Mouse (Mus musculus): ENCODE measurements at regions not wholly inside any gene's neighbourhood (a gene's known extent, or its start where the extent isn't known, plus 50 kb on each side); places are given as distances from the start of the nearest gene placed in this dataset.

DNA sequence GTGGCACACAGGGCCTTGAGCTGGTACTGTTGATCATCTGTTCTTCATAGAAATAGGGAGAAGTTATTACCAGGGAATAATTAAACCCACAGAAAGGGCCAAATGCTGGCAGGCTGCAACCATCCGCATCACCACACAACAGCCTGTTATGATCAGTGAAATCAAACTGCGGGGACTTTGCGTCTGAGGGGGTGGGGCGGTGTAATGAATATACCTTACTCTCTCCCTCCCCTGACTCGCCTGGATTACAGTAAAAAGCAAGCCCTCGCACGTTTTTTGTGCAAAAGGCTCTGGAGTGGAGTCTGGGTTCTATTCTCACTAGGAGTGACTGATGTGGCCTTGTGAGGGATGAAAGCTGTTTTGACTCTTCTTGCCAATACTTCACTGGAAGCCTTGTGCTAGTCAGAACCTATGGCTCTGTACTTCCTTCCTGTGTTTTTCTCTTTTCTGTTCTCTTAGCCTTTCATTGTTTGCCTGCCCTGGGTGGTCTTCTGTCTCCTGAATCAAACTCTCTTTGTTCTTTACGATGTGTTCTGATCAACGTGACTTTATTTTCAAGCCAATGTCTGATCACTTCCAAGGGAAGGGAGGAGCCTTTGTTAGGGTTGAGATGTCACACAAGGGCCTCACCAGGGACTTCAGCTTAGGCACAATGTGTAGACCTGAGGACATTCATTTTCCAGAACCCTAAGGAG lies 172.4 kb downstream of the Dact1 start:
- Histone ChIP-seq H3K4me2 (no peak overlapping the region), H3K9ac (ENCODE audit: low read depth, low read length) (no peak overlapping the region), H3K36me3 (ENCODE audit: control insufficient read depth, insufficient read depth, low read length) (no peaks in the 10 kb centered on the region), H3K27me3 (ENCODE audit: control insufficient read depth, insufficient read depth, low read length) (no peaks in the 10 kb centered on the region), H3K4me3 (ENCODE audit: low read depth, low read length) (no peak overlapping the region), H3K4me1 (ENCODE audit: control insufficient read depth, insufficient read depth, low read length) (peaks cover 21% of the 10 kb centered on the region), H3K27ac (ENCODE audit: low read depth, low read length) (no peak overlapping the region), H3K9me3 (replicated peaks; ENCODE audit: control insufficient read depth, low read length) (no peaks in the 10 kb centered on the region)
- 63% methylated on average over 9 of the region's 9 CpGs for WGBS (ENCODE audit: insufficient replicate concordance)
- ATAC-seq (replicated peaks; ENCODE audit: insufficient number of reproducible peaks, low FRiP score, low TSS enrichment), result no peak

DNA sequence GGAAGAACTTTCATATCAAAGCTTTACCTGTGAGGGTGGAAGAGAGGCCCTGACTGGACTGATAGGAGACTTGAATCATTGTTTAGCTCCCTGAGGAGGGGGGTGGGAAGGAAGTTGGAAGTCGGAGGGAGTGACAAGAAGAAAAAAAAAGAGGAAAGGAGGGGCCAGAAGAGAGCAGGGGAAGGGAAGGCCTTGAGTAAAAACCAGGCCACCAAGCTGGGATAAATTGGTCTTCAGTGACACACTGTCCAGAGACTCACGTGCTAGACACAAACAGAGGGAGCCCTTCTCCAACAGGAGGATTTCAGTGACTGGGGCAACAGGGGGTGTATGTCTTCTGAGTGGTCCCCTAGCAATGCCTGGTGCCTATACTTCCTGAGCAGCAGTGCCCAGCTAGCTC lies 172.9 kb downstream of the Dact1 start:
- Histone ChIP-seq H3K27ac (ENCODE audit: low read depth, low read length) (0 out of 2 replicates have a peak overlapping the region, but pooled peaks have one; percentile 42), H3K9me3 (replicated peaks; ENCODE audit: control insufficient read depth, low read length) (no peaks in the 10 kb centered on the region), H3K4me3 (ENCODE audit: low read depth, low read length) (no peak overlapping the region), H3K4me2 (0 out of 2 replicates have a peak overlapping the region, but pooled peaks have one; percentile 6), H3K27me3 (ENCODE audit: control insufficient read depth, insufficient read depth, low read length) (no peaks in the 10 kb centered on the region), H3K36me3 (ENCODE audit: control insufficient read depth, insufficient read depth, low read length) (no peaks in the 10 kb centered on the region), H3K9ac (ENCODE audit: low read depth, low read length) (no peak overlapping the region), H3K4me1 (ENCODE audit: control insufficient read depth, insufficient read depth, low read length) (peaks cover 22% of the 10 kb centered on the region)
- no peak for ATAC-seq (replicated peaks; ENCODE audit: insufficient number of reproducible peaks, low FRiP score, low TSS enrichment)
- WGBS (ENCODE audit: insufficient replicate concordance), result 27% methylated on average over 2 of the region's 2 CpGs

DNA sequence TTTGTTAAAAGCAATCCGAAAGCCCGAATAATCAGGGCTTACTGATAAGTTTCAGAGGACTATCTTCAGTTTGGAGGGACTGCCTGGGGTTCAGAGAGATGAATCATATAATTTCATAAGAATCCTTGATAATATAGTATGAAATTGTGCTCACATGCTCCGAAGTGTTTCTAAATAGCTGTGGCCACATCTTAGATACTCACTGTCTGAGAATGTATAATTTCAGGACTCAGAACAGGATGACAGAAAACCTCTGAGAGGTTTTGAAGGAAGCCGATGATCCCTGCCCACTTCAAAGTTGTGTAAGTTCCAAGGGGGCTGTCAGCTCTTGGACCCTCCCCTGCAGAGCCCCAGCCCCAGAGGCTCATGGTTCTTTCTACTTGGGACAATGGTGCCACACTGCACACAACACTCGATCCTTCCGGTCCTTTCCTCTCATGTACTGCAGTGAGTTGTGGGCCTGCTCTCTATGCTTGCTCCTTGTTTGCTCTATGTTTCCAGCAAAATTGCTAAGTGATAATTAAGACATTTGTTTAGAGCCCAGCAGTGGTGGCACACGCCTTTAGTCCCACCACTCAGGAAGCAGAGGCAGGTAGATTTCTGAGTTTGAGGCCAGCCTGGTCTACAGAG lies 174.0 kb downstream of the Dact1 start:
- Histone ChIP-seq H3K36me3 (ENCODE audit: control insufficient read depth, insufficient read depth, low read length) (no peaks in the 10 kb centered on the region), H3K4me3 (ENCODE audit: low read depth, low read length) (no peak overlapping the region), H3K27ac (ENCODE audit: low read depth, low read length) (no peak overlapping the region), H3K9ac (ENCODE audit: low read depth, low read length) (no peak overlapping the region), H3K4me2 (no peak overlapping the region), H3K9me3 (replicated peaks; ENCODE audit: control insufficient read depth, low read length) (no peaks in the 10 kb centered on the region), H3K4me1 (ENCODE audit: control insufficient read depth, insufficient read depth, low read length) (peaks cover 26% of the 10 kb centered on the region), H3K27me3 (ENCODE audit: control insufficient read depth, insufficient read depth, low read length) (no peaks in the 10 kb centered on the region)
- WGBS (ENCODE audit: insufficient replicate concordance), result 63% methylated on average over 7 of the region's 7 CpGs
- no peak for ATAC-seq (replicated peaks; ENCODE audit: insufficient number of reproducible peaks, low FRiP score, low TSS enrichment)

DNA sequence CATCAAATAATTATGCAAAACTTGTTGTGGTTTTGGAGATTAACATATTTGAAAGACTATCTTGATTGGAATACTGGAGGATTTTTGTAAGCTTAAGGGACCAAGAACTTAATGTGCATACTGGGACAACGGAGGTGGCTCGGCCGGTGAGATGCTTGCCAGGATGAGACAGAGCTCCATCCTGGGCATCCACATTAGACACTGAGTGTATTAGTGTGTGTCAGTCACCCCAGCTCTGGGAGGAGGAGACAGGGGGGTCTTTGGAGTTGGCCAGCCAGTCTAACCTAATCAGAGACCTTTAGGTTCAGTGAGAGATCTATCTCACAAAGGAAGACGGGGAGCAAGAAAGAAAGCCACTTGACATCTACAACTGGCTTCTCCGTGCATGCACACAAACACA lies 174.6 kb downstream of the Dact1 start:
- Histone ChIP-seq H3K4me2 (no peak overlapping the region), H3K36me3 (ENCODE audit: control insufficient read depth, insufficient read depth, low read length) (no peaks in the 10 kb centered on the region), H3K9me3 (replicated peaks; ENCODE audit: control insufficient read depth, low read length) (no peaks in the 10 kb centered on the region), H3K27ac (ENCODE audit: low read depth, low read length) (no peak overlapping the region), H3K27me3 (ENCODE audit: control insufficient read depth, insufficient read depth, low read length) (no peaks in the 10 kb centered on the region), H3K4me3 (ENCODE audit: low read depth, low read length) (no peak overlapping the region), H3K4me1 (ENCODE audit: control insufficient read depth, insufficient read depth, low read length) (peaks cover 26% of the 10 kb centered on the region), H3K9ac (ENCODE audit: low read depth, low read length) (no peak overlapping the region)
- ATAC-seq (replicated peaks; ENCODE audit: insufficient number of reproducible peaks, low FRiP score, low TSS enrichment), result no peak
- 91% methylated on average over 5 of the region's 5 CpGs for WGBS (ENCODE audit: insufficient replicate concordance)

DNA sequence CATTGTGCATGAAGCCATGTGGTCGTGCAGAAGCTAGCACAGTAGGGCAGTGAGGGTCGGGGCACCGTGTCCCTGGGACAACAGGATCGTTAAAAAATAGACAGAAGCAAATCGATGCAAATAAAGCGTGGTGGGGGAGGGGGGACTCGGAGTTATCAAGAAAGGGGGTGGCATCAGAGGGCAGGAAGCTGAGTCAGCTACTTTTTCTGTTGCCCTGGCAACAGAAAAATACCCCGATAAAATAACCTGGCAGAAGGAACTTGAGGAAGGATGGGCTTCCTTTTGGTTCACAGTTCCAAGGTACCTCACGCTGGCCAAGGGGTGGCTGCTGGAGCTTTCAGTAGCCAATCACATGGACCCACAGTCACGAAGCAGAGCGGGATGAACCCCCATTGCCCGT lies 176.4 kb downstream of the Dact1 start:
- Histone ChIP-seq H3K27ac (ENCODE audit: low read depth, low read length) (no peak overlapping the region), H3K36me3 (ENCODE audit: control insufficient read depth, insufficient read depth, low read length) (no peaks in the 10 kb centered on the region), H3K27me3 (ENCODE audit: control insufficient read depth, insufficient read depth, low read length) (no peaks in the 10 kb centered on the region), H3K4me1 (ENCODE audit: control insufficient read depth, insufficient read depth, low read length) (peaks cover 19% of the 10 kb centered on the region), H3K9ac (ENCODE audit: low read depth, low read length) (no peak overlapping the region), H3K9me3 (replicated peaks; ENCODE audit: control insufficient read depth, low read length) (no peaks in the 10 kb centered on the region), H3K4me2 (no peak overlapping the region), H3K4me3 (ENCODE audit: low read depth, low read length) (no peak overlapping the region)
- WGBS (ENCODE audit: insufficient replicate concordance), result 82% methylated on average over 12 of the region's 12 CpGs
- ATAC-seq (replicated peaks; ENCODE audit: insufficient number of reproducible peaks, low FRiP score, low TSS enrichment), result no peak

DNA sequence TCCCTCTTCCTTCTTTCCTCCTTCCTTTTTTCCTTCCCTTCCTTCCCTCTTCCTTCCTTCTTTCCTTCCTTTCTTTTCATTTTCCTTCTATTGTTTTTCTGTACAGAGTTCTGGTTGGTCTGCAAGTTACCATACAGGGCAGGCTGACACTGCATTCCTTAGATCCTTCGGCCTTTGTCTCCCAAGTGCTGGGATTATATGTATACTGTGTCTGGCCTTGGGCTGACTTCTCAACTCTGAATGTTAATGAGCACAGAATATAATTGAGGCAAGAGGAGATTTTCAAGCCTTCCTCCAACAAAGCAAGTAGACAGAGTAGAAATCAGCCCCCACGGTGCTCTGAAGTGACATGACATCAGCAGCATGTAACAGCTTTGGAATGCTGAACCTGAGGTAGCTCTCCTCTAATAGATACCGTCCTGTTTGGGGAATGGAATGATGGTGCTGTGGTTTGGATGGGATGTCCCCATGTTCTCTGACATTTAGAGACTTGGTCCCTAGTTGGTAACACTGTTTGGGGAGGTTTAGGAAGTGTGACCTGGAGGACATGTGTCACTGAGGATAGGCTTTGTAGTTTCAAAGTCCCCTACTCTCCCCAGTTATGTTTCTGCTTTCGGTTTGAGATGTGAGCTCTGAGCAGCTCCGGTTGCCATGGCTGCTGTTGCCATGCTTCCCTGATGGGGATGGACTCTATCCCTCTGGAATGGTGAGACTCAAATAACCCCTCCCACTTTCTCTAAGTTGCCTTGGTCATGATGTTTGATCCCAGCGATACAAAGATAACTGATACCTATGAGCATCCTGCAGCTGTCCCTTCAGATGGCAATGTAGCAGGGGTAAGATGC lies 178.1 kb downstream of the Dact1 start:
- no peaks in the 10 kb centered on the region for H3K36me3 ChIP-seq (ENCODE audit: control insufficient read depth, insufficient read depth, low read length)
- no peaks in the 10 kb centered on the region for H3K9me3 ChIP-seq (replicated peaks; ENCODE audit: control insufficient read depth, low read length)
- no peak for ATAC-seq (replicated peaks; ENCODE audit: insufficient number of reproducible peaks, low FRiP score, low TSS enrichment)
- peaks cover 17% of the 10 kb centered on the region for H3K4me1 ChIP-seq (ENCODE audit: control insufficient read depth, insufficient read depth, low read length)
- no peak overlapping the region for H3K4me2 ChIP-seq
- H3K27me3 ChIP-seq (ENCODE audit: control insufficient read depth, insufficient read depth, low read length), result no peaks in the 10 kb centered on the region
- WGBS (ENCODE audit: insufficient replicate concordance), result 50% methylated on average over 6 of the region's 6 CpGs
- no peak overlapping the region for H3K27ac ChIP-seq (ENCODE audit: low read depth, low read length)
- no peak overlapping the region for H3K9ac ChIP-seq (ENCODE audit: low read depth, low read length)
- no peak overlapping the region for H3K4me3 ChIP-seq (ENCODE audit: low read depth, low read length)

DNA sequence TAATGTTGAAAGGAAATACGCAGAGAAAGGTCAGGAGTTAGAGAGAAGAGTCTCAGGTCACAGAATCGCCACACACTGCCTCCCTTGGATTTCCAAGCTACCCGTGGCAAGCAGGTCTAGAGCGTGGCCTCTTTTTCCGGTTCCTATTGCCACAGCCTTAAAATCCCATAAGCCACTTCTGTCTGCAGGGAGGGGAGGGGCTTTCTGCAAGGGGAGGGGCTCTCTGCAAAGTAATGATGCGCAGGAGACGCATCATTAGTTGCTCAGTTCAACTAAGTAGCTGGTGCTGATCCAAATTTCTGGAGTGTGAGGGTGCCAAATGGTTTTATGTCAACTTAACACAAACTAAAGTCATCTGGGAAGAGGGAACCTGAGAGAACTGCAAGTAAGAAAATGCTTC lies 179.6 kb downstream of the Dact1 start:
- no peak for ATAC-seq (replicated peaks; ENCODE audit: insufficient number of reproducible peaks, low FRiP score, low TSS enrichment)
- Histone ChIP-seq H3K9ac (ENCODE audit: low read depth, low read length) (no peak overlapping the region), H3K9me3 (replicated peaks; ENCODE audit: control insufficient read depth, low read length) (no peaks in the 10 kb centered on the region), H3K27me3 (ENCODE audit: control insufficient read depth, insufficient read depth, low read length) (no peaks in the 10 kb centered on the region), H3K36me3 (ENCODE audit: control insufficient read depth, insufficient read depth, low read length) (no peaks in the 10 kb centered on the region), H3K27ac (ENCODE audit: low read depth, low read length) (no peak overlapping the region), H3K4me3 (ENCODE audit: low read depth, low read length) (no peak overlapping the region), H3K4me2 (no peak overlapping the region), H3K4me1 (ENCODE audit: control insufficient read depth, insufficient read depth, low read length) (peaks cover 9% of the 10 kb centered on the region)
- 78% methylated on average over 7 of the region's 7 CpGs for WGBS (ENCODE audit: insufficient replicate concordance)

DNA sequence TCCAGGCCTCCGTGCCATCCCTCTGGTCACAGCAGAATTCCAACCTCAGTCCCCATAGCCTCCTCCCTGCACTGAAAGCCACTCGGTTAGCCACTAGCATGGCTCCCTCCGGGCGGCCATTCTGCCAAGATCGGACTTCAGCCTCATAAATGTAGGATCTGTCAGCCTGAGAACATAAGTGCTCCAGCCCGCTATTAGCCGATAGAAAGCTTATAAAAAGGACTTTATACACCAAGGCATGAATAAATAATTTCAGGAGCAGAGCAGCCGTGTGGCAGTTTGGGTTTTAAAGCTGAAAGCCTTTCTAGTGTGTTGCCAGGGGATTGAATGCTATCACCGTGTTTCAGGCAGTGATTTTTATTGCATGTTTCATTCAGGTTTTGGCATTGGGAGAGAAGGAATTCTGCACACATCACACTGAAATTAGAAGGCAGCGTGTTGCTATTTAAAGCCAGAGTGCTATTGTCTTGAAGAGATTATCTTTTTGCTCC lies 185.2 kb downstream of the Dact1 start:
- H3K4me1 ChIP-seq (ENCODE audit: control insufficient read depth, insufficient read depth, low read length), result peaks cover 7% of the 10 kb centered on the region
- H3K27ac ChIP-seq (ENCODE audit: low read depth, low read length), result no peak overlapping the region
- H3K27me3 ChIP-seq (ENCODE audit: control insufficient read depth, insufficient read depth, low read length), result no peaks in the 10 kb centered on the region
- H3K4me3 ChIP-seq (ENCODE audit: low read depth, low read length), result no peak overlapping the region
- H3K9me3 ChIP-seq (replicated peaks; ENCODE audit: control insufficient read depth, low read length), result no peaks in the 10 kb centered on the region
- WGBS (ENCODE audit: insufficient replicate concordance), result 70% methylated on average over 10 of the region's 10 CpGs
- H3K4me2 ChIP-seq, result no peak overlapping the region
- no peak overlapping the region for H3K9ac ChIP-seq (ENCODE audit: low read depth, low read length)
- ATAC-seq (replicated peaks; ENCODE audit: insufficient number of reproducible peaks, low FRiP score, low TSS enrichment), result no peak
- no peaks in the 10 kb centered on the region for H3K36me3 ChIP-seq (ENCODE audit: control insufficient read depth, insufficient read depth, low read length)
